Mouse (Mus musculus) splenic B cell, adult 2 months (primary cell): Measurements from ENCODE around the gene Cers6.

Experiments
- DNase-seq: peaks from one replicate; pipeline ENCODE4 v3.0.0-alpha.2; 2011; ENCODE audit warnings: low read depth, low spot score
- H3K27me3 ChIP-seq: 2 replicates; pipeline ENCODE4 v1.6.1; 2012; ENCODE audit warnings: mild to moderate bottlenecking, low read length, moderate library complexity, mixed read lengths; ENCODE audit not compliant: control insufficient read depth, poor library complexity, insufficient read depth, severe bottlenecking
- H3K36me3 ChIP-seq: 2 replicates; pipeline ENCODE4 v1.6.1; 2012; ENCODE audit warnings: mild to moderate bottlenecking, low read length, moderate library complexity, mixed read lengths; ENCODE audit not compliant: control insufficient read depth, poor library complexity, insufficient read depth, severe bottlenecking

Gene Cers6

DNA sequence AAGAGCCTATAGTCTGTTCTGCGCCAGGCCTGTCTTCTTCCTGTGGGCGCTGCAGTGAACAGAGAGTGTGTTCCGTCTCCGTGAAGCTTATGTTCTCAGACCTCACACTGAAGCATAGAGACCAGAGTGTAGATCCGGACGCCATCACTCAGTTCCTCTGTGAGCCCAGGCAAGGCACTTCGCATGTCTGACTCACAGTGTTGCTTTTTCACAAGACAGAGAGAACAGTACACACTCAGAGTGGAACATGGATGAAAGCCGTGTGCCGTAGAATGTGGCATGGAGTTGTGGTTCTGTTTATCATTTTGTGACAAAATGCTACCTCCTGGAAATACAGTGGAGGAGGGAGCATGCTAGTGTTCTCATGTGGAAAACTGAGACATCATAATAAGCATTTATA is 120.1 kb downstream of the Cers6 start:
- Histone ChIP-seq H3K36me3 (no peaks in the 10 kb centered on the region), H3K27me3 (no peaks in the 10 kb centered on the region)
- no peak for DNase-seq

DNA sequence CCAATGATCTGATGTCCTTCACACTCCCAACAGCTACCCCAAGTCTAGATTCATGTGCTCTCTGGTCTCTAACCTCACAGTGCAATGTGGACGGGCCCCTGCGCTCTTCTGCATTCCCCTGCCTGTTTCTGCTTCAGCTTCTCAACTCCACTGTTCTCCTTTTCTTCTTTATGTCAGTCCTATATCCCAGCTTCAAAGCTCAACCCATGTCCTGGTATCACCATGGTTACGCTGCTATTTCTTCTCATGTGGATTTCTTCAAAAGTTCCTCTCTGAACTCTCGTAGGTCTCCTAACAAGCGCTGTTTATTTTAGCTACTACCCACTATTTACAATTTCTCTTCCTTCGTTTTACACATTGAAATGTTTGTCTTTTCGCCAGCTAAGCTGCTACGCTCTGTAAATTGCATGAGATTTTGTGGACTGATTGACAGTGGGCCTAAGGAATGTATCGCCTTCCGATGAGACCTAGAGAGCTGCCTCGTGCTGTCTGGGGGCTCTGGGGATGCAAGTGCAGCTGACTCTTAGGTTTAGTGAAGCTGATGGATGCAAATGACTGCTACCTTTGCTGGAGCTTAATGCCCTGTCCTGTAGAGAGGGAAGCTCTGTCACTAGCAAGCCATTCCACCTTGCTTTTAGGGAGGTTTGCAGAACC is 120.6 kb downstream of the Cers6 start:
- DNase-seq: no peak
- Histone ChIP-seq H3K36me3 (no peaks in the 10 kb centered on the region), H3K27me3 (no peaks in the 10 kb centered on the region)

DNA sequence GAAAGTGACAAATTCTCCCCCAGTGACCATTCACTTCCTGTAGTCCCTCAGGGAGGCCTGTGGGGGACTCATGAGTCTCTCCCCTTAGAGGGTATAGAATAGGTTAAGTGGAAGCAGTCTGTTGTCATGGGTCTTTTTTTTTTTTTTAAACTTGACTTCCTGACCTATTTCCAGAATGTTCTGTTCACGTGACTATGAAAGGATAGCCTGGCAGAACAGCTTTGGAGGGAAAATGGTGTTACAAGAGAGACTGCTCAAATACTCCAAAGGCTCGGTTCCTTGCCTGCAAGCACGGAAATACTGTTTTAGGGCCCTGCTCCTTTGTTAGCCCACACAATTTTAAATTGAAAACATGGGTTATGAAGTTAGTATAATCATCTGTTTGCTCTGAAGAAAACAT is 121.7 kb downstream of the Cers6 start:
- DNase-seq: no peak
- H3K27me3 ChIP-seq: no peaks in the 10 kb centered on the region
- H3K36me3 ChIP-seq: no peaks in the 10 kb centered on the region

DNA sequence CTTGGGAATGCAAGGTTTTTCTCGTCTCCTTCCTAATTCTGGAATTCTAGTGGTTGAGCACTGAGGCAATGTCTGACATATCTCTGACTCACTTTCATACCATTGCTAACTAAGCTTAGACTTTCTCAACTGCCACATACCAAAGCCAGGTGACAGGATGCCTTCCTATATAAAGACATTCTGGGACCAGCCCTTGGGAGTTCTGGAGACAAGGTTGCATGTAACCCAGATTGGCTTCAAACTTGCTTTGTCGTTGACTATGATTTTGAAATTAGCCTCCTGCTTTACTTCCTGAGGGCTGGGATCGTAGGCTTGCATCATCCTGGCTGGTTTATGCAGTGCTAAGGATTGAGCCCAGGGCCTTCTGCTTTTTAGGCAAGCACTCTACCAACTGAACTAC is 122.2 kb downstream of the Cers6 start:
- no peaks in the 10 kb centered on the region for H3K36me3 ChIP-seq
- DNase-seq: no peak

DNA sequence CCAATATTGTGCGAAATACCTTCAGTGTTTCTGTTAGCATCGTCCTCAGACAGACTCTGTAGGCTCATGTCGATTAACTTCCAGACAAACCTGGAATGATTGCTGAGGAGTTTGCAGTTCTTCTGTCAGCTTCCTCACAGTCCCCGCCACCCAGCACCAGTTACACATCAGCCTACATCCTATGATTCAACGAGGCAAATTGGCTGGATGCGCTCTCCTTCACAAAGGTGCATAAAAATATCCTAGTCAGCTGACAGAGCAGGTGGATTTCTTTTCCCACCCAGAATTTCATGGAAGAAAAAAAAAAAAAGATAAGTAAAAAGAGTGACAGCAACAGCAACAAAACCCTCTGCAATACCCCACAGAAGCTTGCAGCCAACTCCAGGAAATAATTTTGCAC is 127.9 kb downstream of the Cers6 start:
- Histone ChIP-seq H3K27me3 (no peaks in the 10 kb centered on the region), H3K36me3 (no peaks in the 10 kb centered on the region)
- no peak for DNase-seq

More for the DNA sequence above, 122.2 kb downstream of the Cers6 start:
- no peaks in the 10 kb centered on the region for H3K27me3 ChIP-seq

DNA sequence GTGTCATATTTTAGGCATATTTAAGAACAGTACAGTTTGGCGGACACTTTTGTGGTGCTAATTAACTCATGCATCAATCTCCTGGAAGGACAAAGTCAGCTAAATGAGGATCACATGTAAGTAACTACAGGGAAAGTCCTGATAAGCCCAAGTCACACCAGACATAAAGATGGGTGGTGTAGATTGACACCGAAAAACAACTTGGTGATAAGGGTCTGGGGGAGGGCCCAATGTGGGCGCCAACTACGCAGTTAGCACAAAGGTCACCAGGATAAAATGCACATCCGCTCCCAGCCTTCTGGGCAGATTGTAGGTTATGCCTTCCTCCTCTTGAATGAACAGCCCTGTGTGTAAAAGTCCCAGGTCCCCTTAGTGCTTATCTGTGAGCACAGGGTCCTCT is 131.4 kb downstream of the Cers6 start:
- DNase-seq: no peak
- no peaks in the 10 kb centered on the region for H3K36me3 ChIP-seq

GRCm38 (mm10) chr2:68994441-68994840 is 133.2 kb downstream of the Cers6 start:
- H3K36me3 ChIP-seq: no peaks in the 10 kb centered on the region
- DNase-seq: no peak
- H3K27me3 ChIP-seq: no peaks in the 10 kb centered on the region

More for the DNA sequence above, 131.4 kb downstream of the Cers6 start:
- H3K27me3 ChIP-seq: no peaks in the 10 kb centered on the region

DNA sequence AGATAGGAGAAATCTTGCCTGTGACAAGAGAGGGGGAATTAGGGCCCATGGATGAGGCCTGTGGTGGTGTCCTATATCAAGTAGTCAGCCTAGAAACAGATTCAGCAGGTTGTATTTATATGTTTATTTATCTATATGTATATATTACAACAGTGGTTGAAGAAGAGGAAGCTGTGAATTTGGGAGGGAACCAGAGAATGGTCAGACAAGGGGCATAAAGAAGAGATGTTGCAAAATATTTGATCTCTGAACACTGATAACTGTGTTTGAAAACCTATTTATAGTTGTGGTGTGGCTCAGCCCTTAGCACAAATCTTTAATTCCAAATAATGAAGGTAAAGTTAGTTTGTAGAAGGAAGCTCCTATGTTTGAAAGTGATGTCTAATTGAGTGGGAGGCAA is 134.5 kb downstream of the Cers6 start:
- DNase-seq: no peak
- no peaks in the 10 kb centered on the region for H3K36me3 ChIP-seq
- no peaks in the 10 kb centered on the region for H3K27me3 ChIP-seq

DNA sequence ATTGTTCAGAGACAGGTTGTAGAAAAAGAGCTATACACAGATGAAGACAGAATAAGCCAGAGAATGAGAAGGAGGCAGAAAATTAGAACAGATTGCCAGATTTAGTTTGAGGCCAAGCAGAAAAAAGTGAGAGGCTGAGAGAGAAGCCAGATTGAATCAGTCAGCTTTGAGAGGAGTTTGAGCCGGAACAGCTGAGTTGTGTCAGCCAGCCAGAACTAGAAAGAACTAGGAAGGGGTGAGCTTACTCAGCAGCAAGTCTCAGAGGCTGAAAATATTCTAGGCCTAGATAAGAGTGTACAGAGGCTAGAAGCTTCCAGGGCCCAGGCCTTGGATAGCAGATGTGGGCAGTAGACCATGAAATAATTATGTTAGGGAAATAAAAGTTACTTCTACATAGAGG is 135.0 kb downstream of the Cers6 start:
- Histone ChIP-seq H3K27me3 (no peaks in the 10 kb centered on the region), H3K36me3 (no peaks in the 10 kb centered on the region)
- no peak for DNase-seq

DNA sequence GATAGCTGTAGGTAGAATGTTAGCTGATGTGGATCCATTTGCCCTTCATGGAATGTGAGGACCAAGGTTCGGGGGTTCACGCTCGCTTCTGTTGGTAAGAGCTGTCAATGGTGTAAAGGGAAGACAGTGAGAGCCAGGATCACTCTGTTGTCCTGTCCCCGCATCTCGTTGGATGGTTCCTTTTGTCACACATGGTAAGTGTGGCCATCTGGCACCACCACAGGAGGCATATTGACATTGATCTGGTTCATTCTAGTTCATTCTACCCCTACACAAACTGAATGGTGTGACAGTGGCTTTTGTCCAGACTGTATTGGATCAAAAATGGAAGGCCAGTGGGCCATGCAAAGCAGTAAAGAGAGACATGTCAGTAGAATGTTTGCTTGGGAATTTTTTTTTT is 142.8 kb downstream of the Cers6 start:
- Histone ChIP-seq H3K27me3 (no peaks in the 10 kb centered on the region), H3K36me3 (no peaks in the 10 kb centered on the region)
- no peak for DNase-seq

- DNase-seq: no peak
- no peaks in the 10 kb centered on the region for H3K27me3 ChIP-seq
- H3K36me3 ChIP-seq: no peaks in the 10 kb centered on the region
Measured at GRCm38 (mm10) chr2:69011392-69011791, 150.2 kb downstream of the Cers6 start.

GRCm38 (mm10) chr2:69011860-69012259 is 150.6 kb downstream of the Cers6 start:
- no peak for DNase-seq
- Histone ChIP-seq H3K36me3 (no peaks in the 10 kb centered on the region), H3K27me3 (no peaks in the 10 kb centered on the region)

GRCm38 (mm10) chr2:69014241-69014640 is 153.0 kb downstream of the Cers6 start:
- no peak for DNase-seq
- Histone ChIP-seq H3K36me3 (no peaks in the 10 kb centered on the region), H3K27me3 (no peaks in the 10 kb centered on the region)

DNA sequence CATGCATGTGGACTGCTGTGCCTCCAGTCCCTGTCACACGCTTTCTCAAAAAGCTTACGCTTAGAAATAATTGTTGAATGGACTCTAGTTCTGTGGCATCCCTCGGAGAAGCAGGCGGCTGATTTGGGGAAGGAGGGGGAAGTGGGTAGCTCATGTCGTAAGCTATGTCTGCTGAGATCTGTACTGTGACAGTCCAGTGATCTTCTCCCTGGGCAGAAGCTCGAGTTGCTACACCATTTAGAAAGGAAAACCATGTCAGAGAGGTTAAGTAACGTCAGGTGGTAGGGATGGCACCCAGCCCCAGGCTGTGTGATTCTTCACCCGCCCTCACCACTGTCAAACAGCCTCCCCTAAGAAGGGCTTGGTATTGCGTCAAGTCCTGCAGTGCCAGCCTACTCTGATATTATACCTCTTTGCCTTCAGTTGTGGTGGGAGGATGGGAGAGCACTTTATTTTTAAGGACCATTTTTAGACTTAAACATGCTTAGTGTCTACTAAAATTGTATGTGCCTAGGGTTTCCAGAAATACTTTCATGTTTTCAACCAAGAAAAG is 154.0 kb downstream of the Cers6 start:
- no peak for DNase-seq
- H3K36me3 ChIP-seq: no peaks in the 10 kb centered on the region
- H3K27me3 ChIP-seq: no peaks in the 10 kb centered on the region

DNA sequence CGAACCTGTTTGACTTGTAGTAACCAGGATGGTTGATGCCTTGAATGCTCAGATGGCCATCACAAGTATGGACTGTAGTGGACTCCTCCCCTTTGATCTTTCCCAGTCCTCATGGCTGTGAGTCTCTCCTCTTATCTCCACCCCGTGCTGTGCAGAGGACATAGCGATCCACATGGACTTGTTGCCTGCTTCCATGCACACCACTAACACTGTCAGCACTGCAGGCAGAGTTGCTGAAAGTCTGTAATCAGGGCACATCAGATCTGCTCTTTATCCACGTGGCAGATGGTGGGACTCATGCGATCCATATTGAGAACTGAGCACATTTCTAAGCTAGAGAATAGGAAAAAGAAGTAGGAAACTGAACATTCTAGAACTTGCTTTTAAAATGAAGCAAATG is 154.6 kb downstream of the Cers6 start:
- H3K27me3 ChIP-seq: no peaks in the 10 kb centered on the region
- no peaks in the 10 kb centered on the region for H3K36me3 ChIP-seq
- no peak for DNase-seq

DNA sequence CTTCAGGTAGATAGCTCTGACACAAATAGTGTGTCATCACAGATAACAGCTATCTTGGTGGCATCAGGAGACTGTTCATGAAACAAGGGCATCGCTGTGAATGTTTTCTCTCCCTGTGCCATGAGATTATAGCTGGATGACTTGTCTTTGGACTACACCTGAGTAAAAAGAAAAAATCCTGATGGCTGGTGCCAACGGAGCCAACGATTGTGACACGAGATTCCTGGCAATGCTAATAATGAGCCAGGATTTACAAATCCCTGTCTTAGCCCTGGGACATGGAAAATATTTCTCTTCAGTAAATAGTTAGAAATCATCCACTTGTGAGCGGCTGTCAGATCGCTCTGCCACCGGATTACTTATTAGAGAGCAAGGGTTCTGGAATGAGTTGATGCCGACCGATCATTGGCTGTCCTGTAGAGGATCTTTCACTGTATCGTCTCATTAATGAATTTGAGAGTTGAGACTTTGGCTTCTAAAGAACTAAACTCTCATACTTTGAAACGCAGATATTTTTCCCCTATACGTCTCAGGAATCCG is 157.9 kb downstream of the Cers6 start:
- no peak for DNase-seq
- H3K36me3 ChIP-seq: no peaks in the 10 kb centered on the region
- no peaks in the 10 kb centered on the region for H3K27me3 ChIP-seq
